Mouse (Mus musculus): ENCODE measurements around the gene Pagr1a. TPM values are rescaled to one million over a fixed set of nuclear protein-coding genes. Genes with fewer than 3 reads are reported as not detected.

The Pagr1a gene
- polyA plus RNA-seq, 1 experiment: 8.1 TPM

- H3K36me3 ChIP-seq (ENCODE audit: control insufficient read depth, insufficient read depth): peaks cover 37% of the 10 kb centered on the region
- no peaks in the 10 kb centered on the region for H3K27me3 ChIP-seq (ENCODE audit: control insufficient read depth, insufficient read depth, insufficient read length)
- peak within 1 kb of the TSS; percentile 67 for H3K4me3 ChIP-seq
- H3K4me2 ChIP-seq (ENCODE audit: low read depth): peak within 1 kb of the TSS; percentile 80
- TF ChIP-seq TCF12 (IDR thresholded peaks at IDR 0.05; ENCODE audit: insufficient read depth, poor library complexity, severe bottlenecking) (no peak), MYOG (IDR thresholded peaks at IDR 0.05; ENCODE audit: control insufficient read depth in 1 of 3, insufficient read depth in 1 of 3, insufficient read length in 2 of 3, low read depth in 2 of 3) (peak in 1 of 3 experiments; percentile 4), POLR2AphosphoS2 (IDR thresholded peaks at IDR 0.05; ENCODE audit: insufficient read length, low read depth) (peak; percentile 96), SRF (IDR thresholded peaks at IDR 0.05; ENCODE audit: control insufficient read depth, insufficient read length, low read depth) (no peak), E2F4 (IDR thresholded peaks at IDR 0.05; ENCODE audit: insufficient read depth) (peak; percentile 34), USF1 (IDR thresholded peaks at IDR 0.05; ENCODE audit: low read depth) (no peak), MYOD1 (IDR thresholded peaks at IDR 0.05; ENCODE audit: control insufficient read depth in 1 of 3, insufficient read length in 2 of 3, low read depth in 2 of 3) (peak in 1 of 3 experiments; percentile 36), MAX (IDR thresholded peaks at IDR 0.05; ENCODE audit: low read depth) (no peak), REST (IDR thresholded peaks at IDR 0.05; ENCODE audit: insufficient read depth, insufficient read length) (no peak), CEBPB (IDR thresholded peaks at IDR 0.05; ENCODE audit: insufficient read depth, poor library complexity, severe bottlenecking) (no peak), TCF3 (IDR thresholded peaks at IDR 0.05; ENCODE audit: insufficient read length, low read depth) (no peak), POLR2A (IDR thresholded peaks at IDR 0.05; ENCODE audit: insufficient read length, low read depth) (peak; percentile 80)
- H3K79me2 ChIP-seq (ENCODE audit: control insufficient read depth, insufficient read depth): peaks cover 20% of the 10 kb centered on the region
- H3ac ChIP-seq (ENCODE audit: control insufficient read depth, insufficient read length): peak within 1 kb of the TSS; percentile 88
These were observed 10.0 kb upstream of the Pagr1a start, which contains the start of gene Maz for GRCm38 (mm10) chr7:127026984-127027726. Gene Maz, minus strand, starts transcription at chr7:127027037.

GRCm38 (mm10) chr7:127026616-127026983 is 9.4 kb upstream of the Pagr1a start:
- Histone ChIP-seq H3K4me2 (ENCODE audit: low read depth) (no peak overlapping the region), H3ac (ENCODE audit: control insufficient read depth, insufficient read length) (peak overlapping the region; percentile 88), H3K36me3 (ENCODE audit: control insufficient read depth, insufficient read depth) (peaks cover 32% of the 10 kb centered on the region), H3K79me2 (ENCODE audit: control insufficient read depth, insufficient read depth) (peaks cover 20% of the 10 kb centered on the region), H3K4me3 (peak overlapping the region; percentile 67), H3K27me3 (ENCODE audit: control insufficient read depth, insufficient read depth, insufficient read length) (no peaks in the 10 kb centered on the region)
- TF ChIP-seq POLR2AphosphoS2 (IDR thresholded peaks at IDR 0.05; ENCODE audit: insufficient read length, low read depth) (no peak), E2F4 (IDR thresholded peaks at IDR 0.05; ENCODE audit: insufficient read depth) (no peak), MYOG (IDR thresholded peaks at IDR 0.05; ENCODE audit: control insufficient read depth in 1 of 3, insufficient read depth in 1 of 3, insufficient read length in 2 of 3, low read depth in 2 of 3) (no peak), CEBPB (IDR thresholded peaks at IDR 0.05; ENCODE audit: insufficient read depth, poor library complexity, severe bottlenecking) (no peak), MAX (IDR thresholded peaks at IDR 0.05; ENCODE audit: low read depth) (no peak), TCF3 (IDR thresholded peaks at IDR 0.05; ENCODE audit: insufficient read length, low read depth) (no peak), MYOD1 (IDR thresholded peaks at IDR 0.05; ENCODE audit: control insufficient read depth in 1 of 3, insufficient read length in 2 of 3, low read depth in 2 of 3) (no peak), TCF12 (IDR thresholded peaks at IDR 0.05; ENCODE audit: insufficient read depth, poor library complexity, severe bottlenecking) (no peak), SRF (IDR thresholded peaks at IDR 0.05; ENCODE audit: control insufficient read depth, insufficient read length, low read depth) (no peak), POLR2A (IDR thresholded peaks at IDR 0.05; ENCODE audit: insufficient read length, low read depth) (no peak), USF1 (IDR thresholded peaks at IDR 0.05; ENCODE audit: low read depth) (no peak), REST (IDR thresholded peaks at IDR 0.05; ENCODE audit: insufficient read depth, insufficient read length) (no peak)

GRCm38 (mm10) chr7:127026161-127026600 is 9.0 kb upstream of the Pagr1a start:
- H3K27me3 ChIP-seq (ENCODE audit: control insufficient read depth, insufficient read depth, insufficient read length): no peaks in the 10 kb centered on the region
- H3K4me3 ChIP-seq: peak overlapping the region; percentile 67
- no peak overlapping the region for H3K4me2 ChIP-seq (ENCODE audit: low read depth)
- peaks cover 27% of the 10 kb centered on the region for H3K36me3 ChIP-seq (ENCODE audit: control insufficient read depth, insufficient read depth)
- H3K79me2 ChIP-seq (ENCODE audit: control insufficient read depth, insufficient read depth): peaks cover 20% of the 10 kb centered on the region
- TF ChIP-seq MAX (IDR thresholded peaks at IDR 0.05; ENCODE audit: low read depth) (no peak), POLR2A (IDR thresholded peaks at IDR 0.05; ENCODE audit: insufficient read length, low read depth) (peak; percentile 39)
- H3ac ChIP-seq (ENCODE audit: control insufficient read depth, insufficient read length): peak overlapping the region; percentile 88

GRCm38 (mm10) chr7:127025556-127026160 is 8.5 kb upstream of the Pagr1a start:
- H3K79me2 ChIP-seq (ENCODE audit: control insufficient read depth, insufficient read depth): peaks cover 20% of the 10 kb centered on the region
- H3K4me3 ChIP-seq: peak overlapping the region; percentile 67
- H3K27me3 ChIP-seq (ENCODE audit: control insufficient read depth, insufficient read depth, insufficient read length): no peaks in the 10 kb centered on the region
- peak overlapping the region; percentile 99 for H3K4me2 ChIP-seq (ENCODE audit: low read depth)
- no peak for TF ChIP-seq MYOG (IDR thresholded peaks at IDR 0.05; ENCODE audit: control insufficient read depth in 1 of 3, insufficient read depth in 1 of 3, insufficient read length in 2 of 3, low read depth in 2 of 3)
- no peak for TF ChIP-seq MAX (IDR thresholded peaks at IDR 0.05; ENCODE audit: low read depth)
- no peak for TF ChIP-seq TCF3 (IDR thresholded peaks at IDR 0.05; ENCODE audit: insufficient read length, low read depth)
- no peak for TF ChIP-seq E2F4 (IDR thresholded peaks at IDR 0.05; ENCODE audit: insufficient read depth)
- TF ChIP-seq USF1 (IDR thresholded peaks at IDR 0.05; ENCODE audit: low read depth): no peak
- no peak for TF ChIP-seq TCF12 (IDR thresholded peaks at IDR 0.05; ENCODE audit: insufficient read depth, poor library complexity, severe bottlenecking)
- TF ChIP-seq POLR2AphosphoS2 (IDR thresholded peaks at IDR 0.05; ENCODE audit: insufficient read length, low read depth): no peak
- TF ChIP-seq MYOD1 (IDR thresholded peaks at IDR 0.05; ENCODE audit: control insufficient read depth in 1 of 3, insufficient read length in 2 of 3, low read depth in 2 of 3): no peak
- peak overlapping the region; percentile 88 for H3ac ChIP-seq (ENCODE audit: control insufficient read depth, insufficient read length)
- H3K36me3 ChIP-seq (ENCODE audit: control insufficient read depth, insufficient read depth): peaks cover 22% of the 10 kb centered on the region

Measured in myocyte (in vitro differentiated cells).